Mouse (Mus musculus): ENCODE measurements around the gene 1700069L16Rik. TPM values are rescaled to one million over a fixed set of nuclear protein-coding genes. Genes with fewer than 3 reads are reported as not detected.

1700069L16Rik gene
- total RNA-seq (2023) = not detected

GRCm38 (mm10) chr5:113724446-113724845, at the start of gene 1700069L16Rik:
1700069L16Rik (minus strand) TSS chr5:113724772.

GRCm38 (mm10) chr5:113772450-113772895, 47.9 kb upstream of the 1700069L16Rik start, which contains the start of the genes Sart3 and Iscu:
Sart3 (minus strand) TSS chr5:113772510.
Iscu (plus strand) TSS chr5:113772748.

GRCm38 (mm10) chr5:113735345-113736112, 11.0 kb upstream of the 1700069L16Rik start, which contains the start of gene Ficd:
Ficd (plus strand) TSS chr5:113735803.

GRCm38 (mm10) chr5:113650035-113650865, 74.3 kb downstream of the 1700069L16Rik start, which contains the start of gene Cmklr1:
Cmklr1 (minus strand) TSS chr5:113650426.

Other genes with a start within 250 kb of the 1700069L16Rik start
- gene Wscd2, start 234.4 kb downstream of the 1700069L16Rik start, total RNA-seq (2023) = 5.7 TPM
- 0.83 TPM for gene Cmklr1, start 74.3 kb downstream of the 1700069L16Rik start, total RNA-seq (2023)
- gene Ficd, start 11.0 kb upstream of the 1700069L16Rik start, total RNA-seq (2023) = 4.3 TPM
- gene Sart3, start 47.7 kb upstream of the 1700069L16Rik start, total RNA-seq (2023) = 57.7 TPM
- 46.0 TPM for gene Iscu, start 48.0 kb upstream of the 1700069L16Rik start, total RNA-seq (2023)
- gene Tmem119, start 75.7 kb upstream of the 1700069L16Rik start, total RNA-seq (2023) = not detected
- gene Selplg, start 107.9 kb upstream of the 1700069L16Rik start, total RNA-seq (2023) = 470 TPM
- 48.4 TPM for gene Coro1c, start 184.0 kb upstream of the 1700069L16Rik start, total RNA-seq (2023)